Mouse (Mus musculus) G1E-ER4 (cell line): ENCODE data around the gene Myo5a. TPM values are rescaled to one million over a fixed set of nuclear protein-coding genes. Genes with fewer than 3 reads are reported as not detected.

Source experiments
- GATA1 ChIP-seq: IDR thresholded peaks from one replicate; pipeline ENCODE4 v1.8.0; 2012; ENCODE audit warnings: low read length, inconsistent platforms
- polyA plus RNA-seq: library from polyadenylated mRNA; stranded (reverse); fragments of >175 nt; gene quantifications from 2 replicates; pipeline ENCODE4 v1.2.3, GENCODE M21; 2012

Myo5a gene
- polyA plus RNA-seq, 1 experiment, result 8.7 TPM

DNA sequence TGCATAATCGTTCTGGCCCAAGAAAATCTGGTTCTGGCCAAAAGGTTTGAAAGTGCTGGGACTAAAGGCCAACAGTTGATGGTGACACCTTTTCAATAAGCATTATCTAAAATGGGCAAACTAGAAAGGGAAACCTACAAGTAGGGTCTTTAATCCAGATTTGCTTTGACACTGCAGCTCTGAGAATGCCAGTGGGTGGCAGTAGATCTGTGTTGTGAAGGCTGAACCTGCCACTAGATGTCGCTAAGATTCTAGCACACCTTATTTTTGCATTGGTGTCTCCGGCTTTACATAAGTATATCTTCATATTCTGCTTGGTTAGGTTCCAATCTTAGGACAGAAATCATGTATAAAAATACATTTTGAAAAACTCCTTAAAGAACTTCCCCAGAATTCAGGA, 20.8 kb upstream of the Myo5a start:
- no peak for TF ChIP-seq GATA1

DNA sequence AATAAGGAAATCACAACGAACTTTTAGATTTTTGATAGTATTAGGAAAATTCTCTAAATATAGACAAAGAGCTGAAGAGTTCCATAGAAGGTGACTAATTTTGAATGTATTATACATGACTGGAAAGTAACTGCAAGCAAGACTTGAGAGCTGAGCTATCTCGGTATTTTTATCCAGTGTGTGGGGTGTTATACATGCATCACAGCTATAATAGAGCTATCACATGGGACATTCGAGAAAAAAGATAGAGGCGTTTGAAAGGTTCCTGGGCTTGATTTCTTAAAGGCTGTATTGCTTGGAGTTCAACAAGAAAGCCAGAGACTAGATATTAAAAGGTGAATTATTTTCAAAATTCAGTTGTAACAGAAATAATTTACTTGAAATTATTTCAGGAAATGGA, 19.0 kb upstream of the Myo5a start:
- TF ChIP-seq GATA1, result no peak

DNA sequence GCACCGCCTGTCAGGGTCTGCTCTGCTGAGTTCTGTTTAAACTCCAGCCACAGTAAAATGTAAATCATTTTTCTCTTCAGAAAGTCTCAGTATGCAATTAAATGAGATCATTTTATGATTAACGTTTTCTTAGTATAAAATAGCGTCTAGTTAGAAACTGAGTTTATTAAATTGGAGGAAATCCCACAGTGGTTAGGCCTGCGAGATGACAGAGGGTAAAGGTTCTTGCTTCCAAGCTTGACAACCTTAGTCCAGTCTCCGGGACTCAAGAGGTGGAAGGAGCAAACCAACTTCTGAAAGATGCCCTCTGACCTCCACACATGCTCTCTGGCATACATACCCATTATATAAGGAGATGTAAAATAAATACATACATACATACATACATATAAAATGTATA, 15.8 kb upstream of the Myo5a start:
- no peak for TF ChIP-seq GATA1

DNA sequence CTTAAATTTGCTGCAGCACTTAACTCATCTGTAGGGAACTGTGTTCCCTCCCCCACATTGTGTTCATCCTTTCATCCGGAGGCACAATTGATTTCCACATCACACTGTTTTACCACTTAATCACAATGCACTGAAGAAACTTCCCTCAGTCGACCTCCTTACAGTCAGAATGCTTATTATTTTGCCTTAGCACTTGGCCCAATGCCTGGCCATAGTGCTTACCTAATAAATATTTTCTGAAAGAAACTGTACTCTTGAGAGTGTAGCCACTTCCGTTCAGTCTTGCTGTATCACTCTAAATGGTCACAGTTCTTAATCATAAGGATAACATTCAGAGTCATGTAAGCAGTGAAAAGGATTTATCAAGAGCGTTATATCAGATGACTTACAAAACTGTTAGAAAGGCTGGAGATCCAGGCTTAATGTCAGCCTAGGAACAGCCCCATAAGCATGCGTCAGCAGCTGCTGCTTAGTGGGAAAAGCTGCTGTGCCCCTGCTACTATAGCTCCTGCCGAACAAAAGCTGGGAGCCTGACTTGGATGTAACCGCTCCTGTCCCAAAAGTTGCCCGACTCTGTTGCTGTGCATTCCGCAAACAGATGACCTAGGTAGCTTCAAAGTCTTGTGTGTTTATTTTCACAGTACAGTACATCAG, 6.0 kb upstream of the Myo5a start:
- TF ChIP-seq GATA1, result no peak

DNA sequence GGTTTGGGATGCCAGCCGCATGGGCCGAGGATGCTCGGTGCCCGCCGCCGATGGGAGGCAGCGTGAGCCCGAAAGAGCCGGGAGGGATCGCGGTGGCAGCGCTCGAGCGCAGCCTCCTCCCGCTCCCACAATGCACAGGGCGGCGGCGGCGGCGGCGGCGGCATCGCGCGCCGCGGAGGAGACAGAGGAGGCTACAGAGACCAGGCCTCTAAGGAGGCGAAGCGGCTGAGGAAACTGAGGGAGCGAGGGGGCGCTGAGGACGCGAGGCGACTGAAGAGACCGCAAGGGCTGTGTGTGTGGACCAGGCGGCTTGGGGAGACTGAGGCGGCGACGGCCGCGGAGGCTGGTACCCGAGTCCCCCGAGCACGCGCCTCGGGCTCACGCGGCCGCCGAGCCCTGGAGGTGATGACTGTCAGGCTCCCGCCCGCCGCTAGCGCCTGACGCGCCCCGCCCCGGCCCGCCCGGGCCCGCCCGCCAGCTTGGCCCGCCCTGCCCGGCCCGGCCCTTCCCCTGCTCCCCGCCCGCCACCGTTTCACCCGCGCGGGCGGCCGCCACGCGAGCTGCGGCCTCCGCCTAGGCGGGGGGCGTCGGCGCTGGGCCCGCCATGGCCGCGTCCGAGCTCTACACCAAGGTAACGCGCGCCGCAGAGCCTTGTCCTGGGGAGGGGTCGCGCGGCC, 352 bp downstream of the Myo5a start:
- TF ChIP-seq GATA1, result no peak

DNA sequence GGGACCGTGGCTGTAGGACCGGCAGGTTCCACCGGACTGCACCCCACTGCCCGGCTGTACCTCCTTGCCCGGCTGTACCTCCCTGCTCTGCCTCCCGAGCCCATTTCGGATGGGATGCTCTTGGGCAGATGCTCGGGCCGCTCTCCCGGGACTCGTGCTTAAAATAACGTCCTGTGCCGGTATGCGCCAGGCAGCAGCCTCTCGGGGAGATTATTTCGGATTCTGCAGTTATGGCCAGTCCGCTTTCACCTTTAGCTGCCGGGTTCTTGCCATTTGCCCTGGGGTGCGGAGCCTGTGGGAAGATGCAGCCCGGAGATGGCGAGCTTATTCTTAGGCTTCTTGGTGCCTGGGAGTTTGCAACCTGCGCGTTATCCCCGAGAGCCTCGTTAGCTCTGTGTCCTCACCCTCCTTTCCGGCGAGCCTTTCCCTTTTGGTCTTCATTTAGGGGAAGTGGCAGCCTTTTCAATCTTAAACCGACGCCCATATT, 934 bp downstream of the Myo5a start:
- no peak for TF ChIP-seq GATA1

DNA sequence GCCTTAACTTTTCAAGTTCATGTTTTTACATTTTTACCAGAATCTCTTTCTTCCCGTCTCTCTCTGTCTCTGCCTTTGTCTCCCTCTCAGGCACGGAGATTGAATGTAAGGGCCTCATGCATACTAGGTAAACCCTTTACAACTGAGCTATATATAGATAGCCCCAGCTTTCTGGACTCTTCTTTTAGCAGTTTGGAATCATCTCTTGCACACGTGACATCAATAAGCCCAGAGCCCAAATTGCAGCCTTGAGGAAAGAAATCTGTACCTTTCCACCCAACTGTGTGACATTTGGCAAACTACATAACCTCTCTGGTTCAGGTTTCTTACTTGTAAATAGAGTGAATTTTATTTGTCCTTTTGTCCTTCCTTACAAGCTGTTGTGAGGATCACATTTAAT, 1.5 kb downstream of the Myo5a start:
- no peak for TF ChIP-seq GATA1

DNA sequence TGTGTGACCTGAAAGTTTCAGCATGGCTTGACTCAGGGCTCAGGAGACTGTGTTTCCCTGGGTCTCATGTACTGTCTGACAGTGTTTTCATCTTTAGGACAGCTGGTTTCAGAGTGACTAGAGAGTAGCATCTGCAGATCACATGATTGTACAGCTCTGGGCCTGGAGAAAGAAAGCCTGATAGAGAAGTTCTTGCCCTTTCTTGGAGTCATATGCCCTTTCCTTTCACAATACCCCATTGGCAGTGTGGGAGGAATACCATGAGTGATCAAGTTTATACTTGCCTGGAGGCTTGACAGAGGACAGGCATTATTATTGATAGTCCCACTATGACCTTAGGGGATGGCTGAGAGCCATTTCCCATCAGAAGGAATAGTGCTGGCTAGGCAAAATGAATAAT, 6.4 kb downstream of the Myo5a start:
- TF ChIP-seq GATA1, result no peak

DNA sequence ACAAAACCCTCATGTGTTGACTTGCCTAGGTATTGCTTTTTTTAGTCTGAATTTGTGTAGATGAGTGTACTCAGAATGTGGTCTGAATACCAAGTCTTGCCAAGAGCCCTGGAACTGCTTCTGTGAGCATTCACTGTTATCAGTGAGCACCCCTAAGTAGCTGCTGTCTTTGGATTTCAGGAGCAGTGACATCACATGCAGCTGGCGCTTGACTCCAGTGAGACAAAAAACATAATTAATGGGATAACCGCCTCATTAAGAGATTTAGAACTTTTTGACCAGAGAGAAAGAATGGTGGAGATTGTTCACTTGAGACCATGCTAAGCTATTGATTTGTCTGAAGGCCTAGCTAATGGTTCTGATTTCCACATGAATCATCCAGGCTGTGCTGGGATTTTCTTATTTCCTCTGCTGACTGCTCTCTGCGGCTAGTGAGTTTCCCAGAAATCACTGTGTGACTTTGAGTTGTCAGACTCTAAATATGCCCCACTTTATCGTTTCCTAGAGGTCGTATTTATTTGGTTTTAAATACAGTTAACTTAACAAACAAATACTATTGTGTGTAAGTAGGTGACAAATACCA, 14.5 kb downstream of the Myo5a start:
- TF ChIP-seq GATA1, result no peak

DNA sequence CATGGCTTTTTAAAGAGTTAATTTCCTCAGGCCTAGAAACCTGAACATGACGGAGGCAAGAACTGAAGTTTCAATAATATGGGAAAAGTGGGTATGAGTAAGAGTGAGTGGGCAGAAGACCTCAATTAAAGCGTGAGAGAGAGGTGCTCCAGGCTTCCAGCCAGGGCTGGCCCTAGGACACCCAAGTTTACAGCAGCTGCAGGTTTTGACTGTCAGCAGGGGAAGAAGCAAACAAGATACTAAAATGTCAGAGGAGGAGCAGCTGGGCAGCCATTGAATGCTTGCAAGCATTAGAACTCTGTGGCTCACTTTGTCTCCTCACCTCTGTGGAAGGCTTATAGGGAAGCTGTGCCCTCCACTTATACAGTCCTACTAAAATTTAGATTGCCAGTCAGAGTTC, 17.0 kb downstream of the Myo5a start:
- TF ChIP-seq GATA1, result no peak

DNA sequence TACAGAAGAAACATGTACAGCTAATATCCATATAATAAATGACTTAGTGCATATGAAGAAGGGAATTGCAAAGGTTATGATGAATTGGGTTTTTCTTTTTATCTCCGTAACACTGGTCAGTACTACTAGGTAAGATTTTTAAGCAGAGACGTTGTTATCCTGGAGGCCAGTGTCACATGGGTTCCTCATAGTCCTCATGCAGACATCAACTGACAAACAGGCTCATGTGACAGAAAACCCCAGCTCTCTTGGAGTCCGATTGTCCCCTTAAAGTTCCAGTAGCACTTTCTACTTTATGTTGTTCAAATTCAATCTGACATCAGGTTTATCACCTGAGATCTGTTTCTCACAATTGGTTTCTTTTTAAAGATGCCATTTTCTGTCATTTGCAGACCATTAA, 18.5 kb downstream of the Myo5a start:
- TF ChIP-seq GATA1, result no peak

DNA sequence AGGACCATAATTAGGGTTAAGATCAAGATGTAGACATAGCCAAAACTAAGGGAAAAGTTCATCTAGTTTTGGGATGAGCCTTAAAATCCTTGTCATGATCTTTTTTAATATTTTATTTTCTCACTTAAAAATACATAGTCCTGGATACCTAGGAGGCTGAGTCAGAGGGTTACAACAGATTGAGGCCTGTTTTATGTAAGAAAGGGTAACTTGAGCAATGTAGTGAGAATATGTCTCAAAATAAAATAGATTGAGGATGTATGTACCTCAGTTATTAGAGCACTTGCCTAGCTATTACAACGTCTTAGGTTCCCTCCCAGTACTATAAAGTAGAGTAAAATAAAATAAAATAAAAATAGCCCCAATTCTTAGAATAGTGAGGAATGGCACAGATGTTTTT, 21.3 kb downstream of the Myo5a start:
- TF ChIP-seq GATA1, result no peak

DNA sequence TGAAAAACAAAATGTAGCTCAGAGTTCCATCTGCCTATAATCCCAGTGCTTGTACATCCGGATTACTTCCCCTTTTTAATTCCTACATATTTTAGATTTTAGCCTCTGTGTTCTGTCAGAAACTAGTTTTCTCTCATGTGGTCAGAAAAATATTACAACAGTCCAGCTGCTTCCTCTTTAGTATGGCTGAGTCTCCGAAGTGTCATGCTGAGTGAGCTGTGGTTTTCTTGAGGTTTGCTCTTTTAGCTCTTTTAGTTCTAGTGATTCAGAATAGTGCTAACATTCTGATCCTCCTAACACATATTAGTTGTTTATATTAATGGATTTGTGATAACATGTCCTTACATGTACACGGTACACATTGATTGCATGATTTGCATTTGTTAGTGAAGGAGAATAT, 23.9 kb downstream of the Myo5a start:
- no peak for TF ChIP-seq GATA1

DNA sequence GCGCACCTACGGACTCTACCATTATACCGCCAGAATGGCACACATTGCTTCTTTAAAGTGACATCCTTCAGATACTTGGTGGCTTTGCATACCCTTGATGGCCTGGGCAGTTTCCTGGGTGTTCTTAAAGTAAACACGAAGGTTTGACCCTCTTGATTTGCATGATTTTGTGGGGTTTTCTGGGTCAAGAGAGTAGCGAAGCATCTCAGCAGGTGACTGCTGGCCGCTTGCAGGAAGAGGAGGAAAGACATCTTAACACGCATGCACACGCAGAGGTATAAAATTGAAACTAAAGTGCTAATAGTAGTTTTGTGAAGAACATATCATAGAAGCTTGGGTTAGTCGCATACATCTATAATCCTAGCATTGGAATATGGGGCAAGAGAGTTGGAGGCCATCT, 28.1 kb downstream of the Myo5a start:
- TF ChIP-seq GATA1, result no peak

DNA sequence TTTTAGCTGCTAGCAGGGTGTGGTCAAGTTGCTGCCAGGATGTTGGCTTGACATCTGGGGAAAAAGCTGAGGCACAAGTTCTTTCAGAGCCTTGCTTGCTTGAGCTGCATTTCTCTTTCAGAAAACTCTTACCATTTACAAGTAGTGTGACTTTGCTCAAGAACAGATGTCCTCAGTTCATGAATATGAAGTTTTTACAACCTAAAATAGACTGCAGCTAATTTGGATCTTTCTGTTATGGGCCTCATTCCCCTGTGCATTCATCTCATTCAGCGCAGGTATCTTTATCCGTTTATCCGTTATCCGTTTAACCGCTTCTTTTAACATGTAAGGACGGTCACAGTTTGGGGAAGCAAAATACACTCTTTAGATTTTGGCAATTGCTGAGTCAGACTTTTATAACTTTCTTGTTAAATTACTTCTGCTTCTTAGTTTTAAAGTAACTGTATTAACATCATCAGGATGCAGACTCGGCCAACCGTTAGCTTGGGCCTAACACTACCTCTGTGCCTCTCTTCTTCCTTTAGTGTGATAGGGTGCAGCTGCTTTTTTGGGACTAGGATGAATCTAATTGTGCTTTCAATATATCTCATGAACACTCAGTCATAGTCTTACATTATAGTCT, 29.5 kb downstream of the Myo5a start:
- TF ChIP-seq GATA1, result no peak

DNA sequence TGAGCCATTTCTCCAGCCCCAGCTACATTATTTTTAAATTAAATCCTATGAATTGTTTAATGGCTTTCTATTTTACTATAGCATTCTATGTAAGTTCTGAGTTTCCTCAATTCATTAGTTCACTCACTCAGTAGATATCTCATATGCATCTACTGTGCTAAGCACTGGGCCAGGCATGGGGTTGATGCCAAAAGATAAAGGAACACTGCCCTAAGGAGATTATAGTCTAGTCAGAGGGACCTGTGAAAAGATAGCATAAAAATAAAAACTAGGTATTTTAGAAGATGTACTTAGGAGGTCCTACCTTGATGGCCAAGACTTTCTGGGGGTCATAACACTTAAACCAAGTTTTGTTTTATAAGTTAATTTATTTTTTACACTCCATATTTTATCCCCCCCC, 31.3 kb downstream of the Myo5a start:
- TF ChIP-seq GATA1, result no peak
